Mouse (Mus musculus) cortical plate, adult 2 months (tissue): ENCODE measurements around the gene Ppp1r1b. TPM values are rescaled to one million over a fixed set of nuclear protein-coding genes. Genes with fewer than 3 reads are reported as not detected.

Experiments
- H3K27ac ChIP-seq: fragments of 200-500 bp; 2 replicates; pipeline ENCODE4 v1.5.1; 2012; ENCODE audit warnings: low read length, control low read depth, inconsistent platforms; ENCODE audit not compliant: insufficient read depth
- H3K4me1 ChIP-seq: fragments of 200-500 bp; 2 replicates; pipeline ENCODE4 v1.6.1; 2011; ENCODE audit warnings: low read length; ENCODE audit not compliant: control insufficient read depth, insufficient read depth
- H3K4me3 ChIP-seq: fragments of 200-500 bp; 2 replicates; pipeline ENCODE4 v1.5.1; 2011; ENCODE audit warnings: mild to moderate bottlenecking, low read length, control low read depth; ENCODE audit not compliant: insufficient read depth
- CTCF ChIP-seq: fragments of 200-500 bp; IDR thresholded peaks from 2 replicates; pipeline ENCODE4 v1.5.1; 2011; ENCODE audit warnings: mild to moderate bottlenecking, control low read depth, low read length; ENCODE audit not compliant: insufficient read depth; ENCODE audit errors: extremely low read depth
- POLR2A ChIP-seq: fragments of 200-500 bp; IDR thresholded peaks from 2 replicates; pipeline ENCODE4 v1.6.1; 2011; ENCODE audit warnings: mild to moderate bottlenecking, low read length, control low read depth; ENCODE audit not compliant: insufficient read depth; ENCODE audit errors: extremely low read depth
- polyA plus RNA-seq: library from polyadenylated mRNA; depleted of rRNA; stranded (reverse); fragments of >200 nt; gene quantifications from 2 replicates; pipeline ENCODE4 v1.2.3, GENCODE M21; 2012

Gene Ppp1r1b
- polyA plus RNA-seq, 1 experiment: 322 TPM

- Histone ChIP-seq H3K4me3 (no peak overlapping the region), H3K27ac (no peak overlapping the region), H3K4me1 (peaks cover 5% of the 10 kb centered on the region; the same call in 1 of the 2 replicates)
- no peak for TF ChIP-seq POLR2A
- TF ChIP-seq CTCF: no peak
Measured at GRCm38 (mm10) chr11:98356625-98357394, 8.6 kb downstream of the Ppp1r1b start.

- Histone ChIP-seq H3K4me3 (peak overlapping the region; percentile 78), H3K4me1 (peaks cover 5% of the 10 kb centered on the region; the same call in 1 of the 2 replicates), H3K27ac (peak overlapping the region; percentile 1; the same call in 1 of the 2 replicates)
- TF ChIP-seq CTCF (no peak), POLR2A (no peak)
Measured at GRCm38 (mm10) chr11:98357396-98358160, 9.4 kb downstream of the Ppp1r1b start.

GRCm38 (mm10) chr11:98358161-98359083 is 10.2 kb downstream of the Ppp1r1b start, which contains the start of gene Stard3:
TSS of gene Stard3 (plus strand) at chr11:98358368.
- Histone ChIP-seq H3K4me1 (peaks cover 5% of the 10 kb centered on the region; the same call in 1 of the 2 replicates), H3K27ac (peak within 1 kb of the TSS; percentile 93), H3K4me3 (peak within 1 kb of the TSS; percentile 78)
- TF ChIP-seq CTCF (no peak), POLR2A (peak; percentile 69)

GRCm38 (mm10) chr11:98360866-98361521 is 12.8 kb downstream of the Ppp1r1b start:
- no peak overlapping the region for H3K4me3 ChIP-seq
- H3K4me1 ChIP-seq: peaks cover 5% of the 10 kb centered on the region; the same call in 1 of the 2 replicates
- peak overlapping the region; percentile 81 for H3K27ac ChIP-seq
- TF ChIP-seq POLR2A (no peak), CTCF (no peak)

GRCm38 (mm10) chr11:98363817-98364216 is 15.6 kb downstream of the Ppp1r1b start:
- Histone ChIP-seq H3K4me3 (no peak overlapping the region), H3K4me1 (peaks cover 11% of the 10 kb centered on the region), H3K27ac (no peak overlapping the region)
- no peak for TF ChIP-seq CTCF
- no peak for TF ChIP-seq POLR2A

- no peak for TF ChIP-seq POLR2A
- Histone ChIP-seq H3K4me3 (no peak overlapping the region), H3K4me1 (peaks cover 9% of the 10 kb centered on the region), H3K27ac (no peak overlapping the region)
Measured at GRCm38 (mm10) chr11:98364410-98364809, 16.2 kb downstream of the Ppp1r1b start.

GRCm38 (mm10) chr11:98366290-98366689 is 18.1 kb downstream of the Ppp1r1b start:
- no peak overlapping the region for H3K4me3 ChIP-seq
- TF ChIP-seq CTCF (no peak), POLR2A (no peak)
- no peak overlapping the region for H3K27ac ChIP-seq
- H3K4me1 ChIP-seq: peaks cover 6% of the 10 kb centered on the region

- Histone ChIP-seq H3K4me3 (no peak overlapping the region), H3K4me1 (peaks cover 6% of the 10 kb centered on the region), H3K27ac (peak overlapping the region; percentile 45)
- no peak for TF ChIP-seq POLR2A
- TF ChIP-seq CTCF: no peak
Measured at GRCm38 (mm10) chr11:98367171-98367862, 19.1 kb downstream of the Ppp1r1b start.

GRCm38 (mm10) chr11:98367863-98368186 is 19.6 kb downstream of the Ppp1r1b start:
- Histone ChIP-seq H3K27ac (no peak overlapping the region), H3K4me3 (no peak overlapping the region), H3K4me1 (peaks cover 6% of the 10 kb centered on the region)

More at GRCm38 (mm10) chr11:98367863-98368186, 19.6 kb downstream of the Ppp1r1b start:
- TF ChIP-seq POLR2A (no peak), CTCF (no peak)
